Mouse (Mus musculus) B cell, adult 67 days (primary cell): ENCODE measurements around the gene Mkrn1. TPM values are rescaled to one million over a fixed set of nuclear protein-coding genes. Genes with fewer than 3 reads are reported as not detected.

Experiments used
- total RNA-seq, 2 experiments: library from RNA; stranded (reverse); gene quantifications; 4 replicates each; pipeline ENCODE4 v1.2.4; 2023

Gene Mkrn1
- 100 to 1,000 TPM in 1 of 2 experiments, 10 to 100 TPM in 1; 90.8 to 104 TPM for total RNA-seq

DNA sequence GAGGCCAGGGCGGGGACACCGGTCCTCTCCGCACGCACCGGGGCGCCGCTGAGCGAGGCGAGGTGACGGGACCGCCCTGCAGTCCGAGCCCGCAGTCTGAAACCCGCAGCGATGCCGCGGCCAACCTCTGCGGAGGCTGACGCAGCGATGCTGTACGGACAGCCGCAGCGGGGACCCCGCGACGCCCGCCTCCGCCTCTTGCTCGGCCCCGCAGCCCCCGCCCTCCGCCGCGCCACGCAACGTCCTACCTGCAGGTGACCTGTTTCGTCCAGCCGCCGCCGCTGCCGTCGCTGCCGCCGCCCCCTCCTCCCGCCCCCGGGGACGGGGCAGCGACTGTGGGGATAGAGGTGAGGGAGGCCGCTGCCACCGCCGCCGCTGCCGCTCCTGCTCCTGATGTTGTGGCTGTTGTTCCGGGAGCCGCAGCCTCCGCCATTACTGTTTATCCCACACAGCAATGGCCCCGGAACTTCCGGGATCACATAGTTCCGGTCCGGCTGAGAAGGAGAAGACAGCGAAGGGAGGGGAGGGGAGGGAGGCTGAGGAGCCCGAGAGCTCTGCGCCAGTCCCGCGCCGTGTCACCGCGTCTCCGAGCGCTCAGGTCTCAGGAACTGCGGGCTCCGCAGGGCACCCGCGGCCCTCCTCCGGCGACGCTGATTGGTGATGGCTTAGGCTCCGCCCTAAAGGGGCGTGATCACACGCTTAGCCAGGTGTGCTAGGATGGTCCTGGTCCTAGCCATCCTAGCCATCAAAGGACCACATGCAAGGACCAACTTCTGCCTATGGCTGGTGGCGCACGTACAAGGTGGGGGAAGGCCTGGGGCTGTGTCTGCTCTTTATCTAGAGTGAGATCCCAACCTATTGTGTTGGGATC lies at the start of gene Mkrn1:
Gene Mkrn1 (minus strand): TSS at position 612 of the 871 bp plus-strand sequence.

DNA sequence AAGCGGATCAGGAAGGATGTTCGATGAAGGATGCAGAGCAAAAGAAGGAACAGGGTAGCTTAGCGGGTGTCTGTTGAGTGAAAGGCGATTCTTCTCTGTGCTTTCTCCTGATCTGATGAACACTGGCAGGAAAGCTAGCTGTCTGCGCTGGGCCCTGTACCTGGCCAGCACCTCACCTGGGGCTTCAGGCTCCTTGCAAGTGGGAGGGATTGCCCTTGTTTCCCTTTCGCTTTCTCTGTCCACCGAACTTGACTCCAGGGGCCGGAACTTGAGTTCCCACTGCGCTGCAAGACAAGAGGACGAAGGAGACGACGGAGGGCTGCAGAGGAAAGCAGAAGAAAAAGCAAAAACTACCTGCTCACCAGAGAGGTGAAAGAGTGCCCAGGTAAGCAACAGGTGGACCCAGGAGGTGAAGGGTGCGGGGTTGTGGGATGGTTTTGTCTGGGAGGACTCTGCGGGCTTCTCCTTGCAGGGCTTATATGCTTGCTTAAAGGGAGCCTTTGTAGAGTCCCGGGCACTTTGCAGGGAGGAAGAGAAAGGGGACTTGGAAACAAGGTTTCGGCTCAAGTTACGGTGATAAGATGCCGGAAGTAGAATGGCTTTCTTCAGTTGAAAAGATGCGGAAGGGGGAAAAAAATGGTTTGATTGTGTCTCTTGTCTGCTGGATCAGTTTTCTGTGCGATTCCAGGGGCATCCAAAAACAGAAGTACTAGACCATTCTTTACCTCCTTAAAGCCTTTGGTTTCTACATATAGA lies 39.0 kb downstream of the Mkrn1 start, which contains the start of gene Rab19:
Gene Rab19 (plus strand): TSS at position 51 of the 756 bp plus-strand sequence.

DNA sequence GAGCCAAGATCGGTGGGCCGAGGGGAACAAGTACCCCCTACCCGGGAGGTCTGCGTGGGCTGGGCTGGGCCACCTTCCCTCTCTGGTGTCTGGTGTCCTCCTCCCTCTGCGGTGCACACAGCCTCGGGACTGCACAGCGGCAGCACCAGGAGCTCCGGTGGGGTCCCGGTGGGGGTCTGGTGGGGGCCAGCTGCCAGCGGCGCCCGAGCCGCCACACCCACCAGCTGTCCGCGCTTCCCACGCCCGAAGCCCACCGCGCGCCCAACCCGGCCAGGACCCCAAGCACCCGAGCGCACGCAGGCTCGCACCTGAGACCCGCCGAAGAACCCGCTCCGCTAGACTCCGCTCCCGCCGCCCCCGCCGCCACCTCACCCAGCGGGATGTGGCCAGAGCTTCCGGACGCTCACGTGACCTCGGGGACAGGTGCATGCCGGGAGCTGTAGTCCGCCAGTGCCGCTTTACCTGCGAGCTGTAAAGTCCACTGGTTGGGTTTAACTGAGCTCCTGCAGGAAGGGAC lies 42.9 kb downstream of the Mkrn1 start, which contains the start of gene Slc37a3:
Gene Slc37a3 (minus strand): TSS at position 365 of the 517 bp plus-strand sequence.

Other genes with a start within 250 kb of the Mkrn1 start
- 10 to 100 TPM; 88.9 to 94.1 TPM for gene Kdm7a, start 213.7 kb downstream of the Mkrn1 start, total RNA-seq
- 10 to 100 TPM; 44.8 to 49.4 TPM for gene Slc37a3, start 42.8 kb downstream of the Mkrn1 start, total RNA-seq
- gene Rab19, start 39.3 kb downstream of the Mkrn1 start, total RNA-seq, result 10 to 100 TPM in 1 of 2 experiments, 1 to 10 TPM in 1; 9.7 to 10.5 TPM
- gene Dennd2a, start 137.4 kb upstream of the Mkrn1 start, total RNA-seq, result under 1 TPM; 0.47 to 0.67 TPM
- gene Adck2, start 153.4 kb upstream of the Mkrn1 start, total RNA-seq, result 10 to 100 TPM; 38.0 to 40.2 TPM
- gene Gm42420, start 165.3 kb upstream of the Mkrn1 start, total RNA-seq, result 1 to 10 TPM in 1 of 2 experiments, not detected in 1; 1.5 TPM
- 10 to 100 TPM; 38.9 to 52.1 TPM for gene Ndufb2, start 172.1 kb upstream of the Mkrn1 start, total RNA-seq